Mouse (Mus musculus) heart, embryonic 13.5 days (tissue): Measurements from ENCODE around the gene Rnf213. TPM values are rescaled to one million over a fixed set of nuclear protein-coding genes. Genes with fewer than 3 reads are reported as not detected.

Source experiments
- ATAC-seq: fragments of 200-750 bp; cut with Nextera tagmentation; 2 replicates; pipeline ENCODE4 v1.8.0; 2017; ENCODE audit warnings: moderate TSS enrichment; ENCODE audit not compliant: insufficient number of reproducible peaks, low FRiP score, low TSS enrichment; ENCODE audit errors: extremely low read depth
- H3K27ac ChIP-seq: fragments of 300-500 bp; sonication (generic); replicated peaks from 2 replicates; pipeline ENCODE4 v1.5.1; 2015; ENCODE audit warnings: moderate library complexity, mild to moderate bottlenecking, inconsistent platforms
- H3K27me3 ChIP-seq: fragments of 300-500 bp; sonication (generic); replicated peaks from 2 replicates; pipeline ENCODE4 v1.6.1; 2015; ENCODE audit warnings: mild to moderate bottlenecking, inconsistent platforms
- H3K36me3 ChIP-seq: fragments of 300-500 bp; sonication (generic); 2 replicates; pipeline ENCODE4 v1.6.1; 2015; ENCODE audit warnings: mild to moderate bottlenecking, inconsistent platforms
- H3K4me1 ChIP-seq: fragments of 300-500 bp; sonication (generic); 2 replicates; pipeline ENCODE4 v1.6.1; 2015; ENCODE audit warnings: inconsistent platforms
- H3K4me2 ChIP-seq: fragments of 300-500 bp; sonication (generic); 2 replicates; pipeline ENCODE4 v1.6.1; 2015; ENCODE audit warnings: inconsistent platforms, mild to moderate bottlenecking, moderate library complexity
- H3K4me3 ChIP-seq: fragments of 300-500 bp; sonication (generic); 2 replicates; pipeline ENCODE4 v1.5.1; 2015; ENCODE audit warnings: moderate library complexity, mild to moderate bottlenecking, inconsistent platforms
- H3K9ac ChIP-seq: fragments of 300-500 bp; sonication (generic); 2 replicates; pipeline ENCODE4 v1.6.1; 2015; ENCODE audit warnings: inconsistent platforms, mild to moderate bottlenecking, moderate library complexity
- H3K9me3 ChIP-seq: fragments of 300-500 bp; sonication (generic); 2 replicates; pipeline ENCODE4 v1.6.1; 2016; ENCODE audit warnings: inconsistent platforms
- WGBS: fragments of 180-500 bp; shearing (Covaris S2); methylation state at CpG from one replicate; pipeline ENCODE4 v1.1.7; 2015; ENCODE audit warnings: mixed read lengths; 5-methylcytosine and 5-hydroxymethylcytosine counted together
- polyA plus RNA-seq: library from polyadenylated mRNA; unstranded; fragments of >200 nt; fragmentation: Nextera tagmentation; extraction: Ambion mirVana; gene quantifications from 2 replicates; pipeline ENCODE4 v1.2.1, GENCODE M21; 2015

The Rnf213 gene
- polyA plus RNA-seq, 1 experiment from 2014 or later, result 6.8 TPM

DNA sequence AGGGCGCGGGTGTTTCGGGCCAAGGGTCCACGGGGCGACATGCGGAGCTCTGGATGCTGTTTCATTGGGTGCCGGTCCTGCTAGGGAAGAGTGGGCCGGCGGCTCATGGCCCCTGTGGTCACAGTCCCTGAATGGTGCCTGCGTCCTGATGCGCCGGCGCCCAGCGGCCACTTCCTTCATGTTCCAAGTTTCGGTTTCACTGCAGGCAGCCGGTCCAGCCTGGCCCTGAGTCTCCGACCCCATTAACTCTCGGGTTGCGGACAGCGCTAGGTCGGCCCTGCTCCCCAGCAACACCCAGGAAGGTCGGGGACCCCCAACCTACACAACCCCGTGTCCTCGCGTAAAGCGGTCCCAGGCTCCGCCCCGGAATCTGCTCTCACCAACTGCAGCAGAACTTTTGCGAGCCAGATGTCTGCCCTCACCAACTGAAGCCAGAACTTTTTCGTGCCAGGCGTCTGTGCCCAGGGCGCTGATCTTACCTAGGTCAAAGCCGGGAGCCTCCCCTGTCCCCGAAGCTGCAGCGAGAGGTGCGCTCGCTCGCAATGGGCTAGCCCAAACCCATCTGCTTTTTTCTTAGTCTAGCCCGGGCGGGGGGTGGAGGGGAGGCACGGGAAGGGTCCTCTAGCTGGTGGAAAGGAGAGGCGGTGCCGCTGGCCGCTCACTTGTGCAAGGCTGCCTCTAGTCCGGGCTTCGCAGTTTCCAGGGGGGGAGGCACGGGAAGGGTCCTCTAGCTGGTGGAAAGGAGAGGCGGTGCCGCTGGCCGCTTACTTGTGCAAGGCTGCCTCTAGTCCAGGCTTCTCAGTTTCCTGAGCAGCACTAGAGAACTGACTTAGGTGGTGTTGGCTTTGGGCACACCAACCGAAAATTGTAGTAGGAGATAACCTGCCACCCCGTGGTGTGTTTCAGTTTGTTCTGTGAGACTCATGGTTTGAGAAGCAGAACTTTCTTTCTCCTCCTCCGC, 2.3 kb upstream of the Rnf213 start:
- H3K9me3 ChIP-seq, result no peaks in the 10 kb centered on the region
- no peak; the same call in 1 of the 2 replicates for ATAC-seq
- H3K27me3 ChIP-seq, result peaks cover 15% of the 10 kb centered on the region
- H3K27ac ChIP-seq, result peak overlapping the region; percentile 97
- H3K9ac ChIP-seq, result peak overlapping the region; percentile 91
- peak overlapping the region; percentile 69 for H3K4me3 ChIP-seq
- WGBS, result 2% methylated on average over 53 of the region's 53 CpGs
- H3K4me2 ChIP-seq, result peak overlapping the region; percentile 90
- no peaks in the 10 kb centered on the region for H3K36me3 ChIP-seq
- peaks cover 59% of the 10 kb centered on the region for H3K4me1 ChIP-seq

DNA sequence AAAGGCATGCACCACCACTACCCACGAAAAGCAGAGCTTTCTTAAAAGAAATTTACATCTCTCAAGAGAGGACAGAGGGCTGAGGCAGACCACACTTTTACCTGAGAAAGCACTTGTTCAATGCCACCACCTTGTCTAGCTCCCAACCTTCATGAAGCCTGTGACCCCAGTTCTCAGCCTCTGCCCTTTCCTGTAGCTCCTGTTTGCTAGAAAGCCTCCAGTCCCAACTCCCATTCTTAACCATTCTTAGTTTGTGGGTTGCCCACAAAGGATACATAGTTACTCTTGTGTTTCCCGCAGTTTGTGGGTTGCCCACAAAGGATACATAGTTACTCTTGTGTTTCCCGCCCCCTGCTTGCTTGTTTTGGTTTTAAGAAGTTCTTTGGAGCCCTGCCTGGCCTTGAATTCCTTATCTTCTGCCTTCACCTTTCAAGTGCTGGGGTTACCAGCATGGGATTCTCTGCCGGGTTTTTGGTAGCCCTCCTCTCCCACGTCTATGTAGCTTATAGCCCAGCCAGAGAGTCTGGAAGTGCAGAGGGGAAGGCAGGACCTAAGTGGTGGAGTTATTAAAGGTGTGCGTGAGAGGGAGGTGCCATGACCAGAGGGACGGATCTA, 1.4 kb upstream of the Rnf213 start:
- H3K9ac ChIP-seq, result peak overlapping the region; percentile 91
- no peak for ATAC-seq
- peaks cover 20% of the 10 kb centered on the region for H3K27me3 ChIP-seq
- H3K4me2 ChIP-seq, result peak overlapping the region; percentile 90
- peaks cover 6% of the 10 kb centered on the region for H3K36me3 ChIP-seq
- WGBS, result 28% methylated on average over 7 of the region's 7 CpGs
- H3K27ac ChIP-seq, result peak overlapping the region; percentile 97
- H3K4me3 ChIP-seq, result peak overlapping the region; percentile 77
- H3K9me3 ChIP-seq, result no peaks in the 10 kb centered on the region
- H3K4me1 ChIP-seq, result peaks cover 61% of the 10 kb centered on the region

DNA sequence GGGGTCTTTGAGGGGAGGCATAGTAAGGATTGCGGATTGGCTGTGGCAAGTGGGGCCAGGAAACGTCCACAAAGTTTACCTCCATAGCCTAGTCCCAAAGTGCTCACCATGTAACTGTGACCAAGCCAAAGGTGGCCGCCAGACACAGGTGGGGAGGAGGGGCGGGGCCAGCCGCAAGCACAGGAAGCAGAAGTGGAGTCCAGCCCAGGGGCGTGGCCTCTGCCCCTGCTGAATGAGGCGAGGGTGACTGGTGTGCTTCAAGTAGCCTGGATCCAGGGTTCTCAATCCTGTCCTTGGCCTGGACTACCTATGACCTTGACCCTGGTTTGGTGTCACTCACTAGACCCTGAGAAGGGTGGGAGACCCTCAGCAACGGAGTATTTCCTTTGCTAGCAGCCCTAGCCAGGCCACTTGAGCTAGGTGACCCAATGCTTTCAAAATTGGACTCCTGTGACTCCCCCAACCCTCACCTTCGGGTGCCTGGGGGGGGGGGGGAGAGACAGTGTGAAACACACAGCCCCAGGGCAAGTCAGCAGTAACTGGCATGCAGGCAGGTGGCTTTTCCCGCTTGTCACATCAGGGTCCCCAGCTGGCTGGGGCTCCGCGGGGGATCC, 792 bp upstream of the Rnf213 start:
- Histone ChIP-seq H3K27me3 (peaks cover 20% of the 10 kb centered on the region), H3K4me2 (peak overlapping the region; percentile 90), H3K4me3 (peak overlapping the region; percentile 77), H3K9ac (peak overlapping the region; percentile 86), H3K9me3 (no peaks in the 10 kb centered on the region), H3K27ac (peak overlapping the region; percentile 97), H3K4me1 (peaks cover 55% of the 10 kb centered on the region), H3K36me3 (peaks cover 11% of the 10 kb centered on the region)
- 0 out of 2 replicates have a peak, but pooled peaks have one; percentile 24 for ATAC-seq
- WGBS, result 7% methylated on average over 12 of the region's 12 CpGs

DNA sequence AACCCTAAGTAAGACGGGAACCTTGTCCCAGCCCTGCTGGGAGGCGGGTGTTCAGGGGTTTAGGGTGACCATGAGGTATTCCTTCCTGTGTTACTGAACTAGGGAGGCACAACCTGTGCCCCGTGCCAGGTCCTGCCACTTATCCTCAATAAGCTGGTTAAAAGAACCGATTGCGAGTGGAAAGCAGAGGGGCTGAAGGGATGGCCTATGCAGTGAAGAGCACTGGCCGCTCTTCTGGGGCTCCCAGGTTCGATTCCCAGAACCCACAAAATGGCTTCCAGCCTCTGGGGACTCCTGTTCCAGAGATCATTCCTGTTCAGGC, 544 bp downstream of the Rnf213 start:
- Histone ChIP-seq H3K4me3 (peak overlapping the region; percentile 77), H3K4me2 (peak overlapping the region; percentile 90), H3K27me3 (peaks cover 20% of the 10 kb centered on the region), H3K9me3 (no peaks in the 10 kb centered on the region), H3K4me1 (peaks cover 42% of the 10 kb centered on the region), H3K9ac (peak overlapping the region; percentile 86), H3K36me3 (peaks cover 11% of the 10 kb centered on the region), H3K27ac (peak overlapping the region; percentile 97; the same call in 1 of the 2 replicates)
- no peak for ATAC-seq
- 23% methylated on average over 7 of the region's 7 CpGs for WGBS

DNA sequence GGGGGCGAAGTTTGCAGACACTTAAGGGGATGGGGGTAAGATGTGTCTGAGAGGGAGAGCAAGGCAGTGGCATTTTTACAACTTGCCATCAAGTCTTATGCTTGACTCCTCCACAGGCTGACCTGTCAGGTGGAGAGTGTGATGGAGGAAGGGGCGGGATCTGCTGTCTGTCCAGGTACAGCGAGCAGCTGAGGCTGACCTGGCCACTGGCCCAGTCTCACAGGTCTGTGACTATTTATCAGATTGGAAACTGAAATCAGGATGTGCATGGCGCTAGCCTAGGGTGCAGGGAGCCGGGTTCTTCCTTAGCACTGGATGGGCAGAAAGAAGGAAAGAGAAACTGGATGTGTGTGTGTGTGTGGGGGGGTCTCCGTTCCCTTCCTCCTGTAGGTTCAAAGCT, 1.3 kb downstream of the Rnf213 start:
- Histone ChIP-seq H3K36me3 (peaks cover 11% of the 10 kb centered on the region), H3K4me2 (peak overlapping the region; percentile 90), H3K27me3 (peaks cover 20% of the 10 kb centered on the region), H3K9ac (peak overlapping the region; percentile 86), H3K9me3 (no peaks in the 10 kb centered on the region), H3K27ac (no peak overlapping the region), H3K4me3 (peak overlapping the region; percentile 77), H3K4me1 (peaks cover 42% of the 10 kb centered on the region)
- WGBS, result 52% methylated on average over 6 of the region's 6 CpGs
- no peak for ATAC-seq

DNA sequence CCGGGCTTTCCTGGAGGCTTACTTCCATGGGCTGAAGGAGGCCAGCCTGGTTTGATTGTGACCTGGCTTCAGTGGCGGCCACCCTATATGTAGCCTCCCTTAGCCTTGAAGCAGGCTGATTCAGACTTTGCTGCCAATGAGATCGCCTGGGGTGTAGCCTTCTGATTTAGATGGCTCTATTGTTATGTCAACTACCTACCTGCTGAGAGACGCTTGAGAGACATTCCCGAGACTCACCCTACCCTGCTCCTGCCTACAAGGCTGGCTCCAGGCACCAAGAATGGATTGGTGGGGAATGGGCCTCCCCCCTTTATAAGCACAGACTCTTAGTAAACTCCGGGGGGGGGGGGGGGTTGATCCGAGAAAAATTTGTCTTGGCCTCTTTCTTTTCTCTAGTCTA, 2.5 kb downstream of the Rnf213 start:
- no peak for ATAC-seq
- WGBS, result 41% methylated on average over 7 of the region's 7 CpGs
- Histone ChIP-seq H3K9ac (no peak overlapping the region), H3K27me3 (peaks cover 20% of the 10 kb centered on the region), H3K9me3 (no peaks in the 10 kb centered on the region), H3K36me3 (peaks cover 11% of the 10 kb centered on the region), H3K4me2 (peak overlapping the region; percentile 90; the same call in 1 of the 2 replicates), H3K27ac (no peak overlapping the region), H3K4me3 (no peak overlapping the region), H3K4me1 (peaks cover 36% of the 10 kb centered on the region)

DNA sequence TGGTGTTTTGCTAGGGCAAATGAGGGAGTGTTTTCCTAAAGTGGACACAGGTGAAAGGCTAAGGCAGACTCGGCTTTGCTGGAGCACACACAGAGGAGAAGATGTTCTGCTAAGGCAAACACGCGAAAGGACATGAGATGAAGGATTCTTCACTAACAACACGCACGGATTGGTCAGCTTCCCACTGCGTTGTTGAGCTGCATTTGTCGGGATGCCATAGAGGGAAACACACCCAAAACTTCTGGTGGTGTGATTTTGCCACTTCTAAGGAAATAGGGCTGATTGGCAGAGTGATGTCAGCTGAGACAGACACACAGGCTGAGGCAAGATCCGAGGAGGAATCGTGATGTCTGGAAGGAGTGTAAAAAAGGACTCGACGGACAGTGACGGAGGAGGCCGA, 3.0 kb downstream of the Rnf213 start:
- Histone ChIP-seq H3K9me3 (no peaks in the 10 kb centered on the region), H3K4me3 (no peak overlapping the region), H3K4me1 (peaks cover 35% of the 10 kb centered on the region), H3K27me3 (peaks cover 20% of the 10 kb centered on the region), H3K4me2 (no peak overlapping the region), H3K36me3 (peaks cover 11% of the 10 kb centered on the region), H3K9ac (no peak overlapping the region), H3K27ac (no peak overlapping the region)
- 35% methylated on average over 13 of the region's 13 CpGs for WGBS
- ATAC-seq, result no peak

DNA sequence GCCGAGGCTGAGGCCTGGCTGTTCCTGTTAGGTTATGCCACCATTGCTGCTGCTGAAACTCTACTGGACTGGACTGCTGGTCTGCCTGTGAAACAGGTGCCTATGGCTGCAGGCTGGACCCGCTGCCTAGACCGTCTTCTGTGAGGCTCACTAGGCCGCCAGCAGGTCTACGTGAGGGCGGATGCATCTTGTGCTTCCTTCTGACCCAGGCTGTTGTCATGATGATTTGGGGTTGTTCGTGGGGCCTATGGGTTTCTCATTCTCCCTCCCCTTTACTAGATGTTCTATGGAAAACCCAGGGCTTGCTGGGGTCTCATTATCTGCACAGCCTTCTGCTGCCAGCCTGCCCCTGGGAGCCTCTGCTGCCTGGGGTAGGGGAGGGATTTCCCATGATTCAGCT, 3.6 kb downstream of the Rnf213 start:
- Histone ChIP-seq H3K9ac (no peak overlapping the region), H3K36me3 (peaks cover 11% of the 10 kb centered on the region), H3K9me3 (no peaks in the 10 kb centered on the region), H3K27ac (no peak overlapping the region), H3K4me3 (no peak overlapping the region), H3K4me2 (no peak overlapping the region), H3K27me3 (peaks cover 20% of the 10 kb centered on the region), H3K4me1 (peaks cover 30% of the 10 kb centered on the region)
- WGBS, result 76% methylated on average over 7 of the region's 7 CpGs
- ATAC-seq, result no peak

DNA sequence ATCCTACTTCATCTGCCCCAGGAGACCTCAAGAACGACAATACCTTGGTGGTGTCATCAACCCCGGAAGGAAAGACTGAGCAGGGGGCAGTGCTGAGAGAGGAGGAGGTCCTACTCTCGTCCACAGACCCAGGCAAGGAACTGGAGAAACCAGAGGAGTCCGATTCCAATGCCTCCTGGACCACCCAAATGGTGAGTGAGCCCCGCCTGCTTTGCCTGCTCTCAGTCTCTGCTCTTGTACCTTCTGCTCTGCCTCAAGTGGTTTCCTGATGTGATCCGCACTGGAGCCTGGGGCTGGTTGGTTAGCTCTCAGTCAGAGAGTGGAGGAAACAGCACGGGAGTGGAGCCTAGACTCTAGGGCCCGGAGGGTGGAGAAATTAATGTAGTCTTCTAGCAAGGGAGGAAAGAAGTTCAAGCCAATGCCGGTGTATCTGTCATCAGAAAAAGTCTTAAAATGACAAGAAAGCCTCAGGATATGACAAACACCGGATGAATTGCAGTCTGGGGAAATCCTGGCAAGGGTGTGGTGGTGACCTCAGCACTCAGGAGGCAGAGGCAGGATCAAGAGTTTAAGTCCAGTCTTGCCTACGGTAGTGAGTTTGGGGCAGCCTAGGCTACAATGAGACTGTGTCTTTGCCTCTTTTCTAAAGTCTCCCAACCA, 9.7 kb downstream of the Rnf213 start:
- no peaks in the 10 kb centered on the region for H3K9me3 ChIP-seq
- H3K4me1 ChIP-seq, result peaks cover 4% of the 10 kb centered on the region; the same call in 1 of the 2 replicates
- H3K9ac ChIP-seq, result no peak overlapping the region; the same call in 1 of the 2 replicates
- H3K4me2 ChIP-seq, result no peak overlapping the region
- no peaks in the 10 kb centered on the region for H3K27me3 ChIP-seq
- H3K36me3 ChIP-seq, result peaks cover 38% of the 10 kb centered on the region
- no peak for ATAC-seq
- H3K4me3 ChIP-seq, result no peak overlapping the region
- H3K27ac ChIP-seq, result no peak overlapping the region
- 53% methylated on average over 11 of the region's 11 CpGs for WGBS

DNA sequence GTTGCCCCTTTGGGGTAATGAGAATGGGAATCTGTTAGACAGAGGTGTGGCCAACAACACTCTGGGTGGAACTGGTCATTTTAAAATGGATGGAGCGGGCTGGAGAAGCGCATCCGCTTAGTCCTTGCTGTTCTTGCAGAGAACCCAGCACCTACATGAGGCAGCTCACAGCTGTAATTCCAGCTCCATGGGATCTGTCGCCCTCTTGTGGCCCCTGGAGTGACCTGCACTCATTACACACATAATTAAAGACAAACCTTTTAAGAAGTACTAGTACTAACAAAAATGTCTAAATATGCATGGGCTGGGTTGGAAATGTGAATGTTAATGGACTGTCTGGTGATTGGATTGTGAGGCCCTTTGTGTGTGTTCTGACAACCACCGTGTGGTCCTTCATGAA, 11.7 kb downstream of the Rnf213 start:
- peaks cover 58% of the 10 kb centered on the region for H3K36me3 ChIP-seq
- H3K4me3 ChIP-seq, result no peak overlapping the region
- WGBS, result 63% methylated on average over 5 of the region's 5 CpGs
- no peak for ATAC-seq
- no peaks in the 10 kb centered on the region for H3K27me3 ChIP-seq
- no peak overlapping the region for H3K27ac ChIP-seq
- no peak overlapping the region for H3K4me2 ChIP-seq
- no peak overlapping the region for H3K9ac ChIP-seq
- no peaks in the 10 kb centered on the region for H3K9me3 ChIP-seq
- peaks cover 4% of the 10 kb centered on the region; the same call in 1 of the 2 replicates for H3K4me1 ChIP-seq

DNA sequence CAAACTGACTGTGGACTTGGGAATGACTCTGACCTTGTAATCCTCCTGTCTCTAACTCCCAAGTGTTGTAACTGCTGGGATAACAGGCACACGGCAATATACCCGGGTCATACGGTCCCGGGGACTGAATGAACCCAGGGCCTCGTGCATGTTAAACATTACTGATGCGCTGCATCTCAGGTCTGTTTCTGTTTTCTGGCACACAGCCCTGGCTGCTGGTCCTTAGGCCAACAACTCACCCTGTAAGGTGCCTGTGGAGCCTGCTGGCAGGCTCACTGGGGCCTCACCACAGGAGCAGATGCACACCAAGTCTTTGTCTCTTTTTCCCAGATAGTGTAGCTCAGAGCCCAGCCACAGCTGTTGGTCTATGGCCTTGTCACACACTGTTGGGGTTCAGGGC, 14.5 kb downstream of the Rnf213 start:
- Histone ChIP-seq H3K9me3 (no peaks in the 10 kb centered on the region), H3K4me2 (no peak overlapping the region), H3K27ac (no peak overlapping the region), H3K36me3 (peaks cover 85% of the 10 kb centered on the region), H3K4me3 (no peak overlapping the region), H3K9ac (no peak overlapping the region), H3K4me1 (peaks cover 1% of the 10 kb centered on the region; the same call in 1 of the 2 replicates), H3K27me3 (no peaks in the 10 kb centered on the region)
- 80% methylated on average over 6 of the region's 6 CpGs for WGBS
- no peak for ATAC-seq
